Mouse (Mus musculus): ENCODE measurements around the gene Cntn5. TPM values are rescaled to one million over a fixed set of nuclear protein-coding genes. Genes with fewer than 3 reads are reported as not detected.
A peak's percentile ranks its signal among the peaks of the same experiment; 100 is the strongest.

Cntn5 gene
- polyA plus RNA-seq (2015; fragmentation: Nextera tagmentation; extraction: Ambion mirVana): 0.04 and 0.67 TPM in 2 replicates

DNA sequence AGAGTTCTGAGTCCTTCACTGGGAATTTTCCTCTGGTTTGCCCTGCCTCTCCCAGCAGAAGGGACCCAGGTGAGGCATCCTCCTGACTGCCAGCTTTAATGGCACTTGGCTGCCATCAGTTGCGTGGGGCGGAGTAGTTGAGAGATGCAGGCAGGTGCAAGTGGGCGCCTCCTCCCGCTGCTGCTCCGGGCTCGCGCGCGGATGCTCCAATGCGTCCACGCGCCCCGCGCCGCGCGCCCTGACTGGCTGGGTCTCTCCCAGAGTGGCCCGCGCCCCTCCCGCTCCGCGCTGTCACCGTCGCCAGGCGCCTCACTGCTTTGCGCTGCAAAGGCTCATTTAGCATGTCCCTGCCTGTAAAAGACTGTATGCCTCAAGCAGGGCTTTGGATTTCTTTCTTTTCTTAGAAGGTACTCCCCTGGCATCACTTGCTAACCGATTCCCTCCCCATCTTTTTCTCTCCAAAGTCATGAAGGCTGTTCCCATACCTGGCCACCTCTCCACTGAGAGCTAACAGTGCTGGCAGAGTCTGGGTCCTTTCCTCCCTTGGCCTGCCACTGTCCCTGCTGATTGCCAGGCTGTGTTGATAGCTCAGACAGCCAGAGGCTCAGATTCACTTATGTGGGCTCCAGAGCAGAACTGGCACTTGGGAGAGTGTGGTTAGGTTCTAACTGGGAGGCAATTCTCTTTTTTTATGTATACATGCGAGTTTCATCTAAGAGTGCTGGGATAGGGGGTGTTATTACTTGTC lies at the start of gene Cntn5:
TSS of gene Cntn5 (minus strand) at position 160 of the 748 bp plus-strand sequence.
- Histone ChIP-seq H3K4me1 (no peaks in the 10 kb centered on the region), H3K27ac (no peak within 1 kb of the TSS), H3K9ac (no peak within 1 kb of the TSS), H3K9me3 (no peaks in the 10 kb centered on the region), H3K4me3 (no peak within 1 kb of the TSS), H3K27me3 (peaks cover 10% of the 10 kb centered on the region; the same call in 1 of the 2 replicates), H3K4me2 (peak within 1 kb of the TSS; percentile 33), H3K36me3 (no peaks in the 10 kb centered on the region)
- ATAC-seq (ENCODE audit: borderline replicate concordance, extremely low read depth, low FRiP score, low TSS enrichment): no peak
- 3% methylated on average over 28 of the region's 28 CpGs for WGBS

DNA sequence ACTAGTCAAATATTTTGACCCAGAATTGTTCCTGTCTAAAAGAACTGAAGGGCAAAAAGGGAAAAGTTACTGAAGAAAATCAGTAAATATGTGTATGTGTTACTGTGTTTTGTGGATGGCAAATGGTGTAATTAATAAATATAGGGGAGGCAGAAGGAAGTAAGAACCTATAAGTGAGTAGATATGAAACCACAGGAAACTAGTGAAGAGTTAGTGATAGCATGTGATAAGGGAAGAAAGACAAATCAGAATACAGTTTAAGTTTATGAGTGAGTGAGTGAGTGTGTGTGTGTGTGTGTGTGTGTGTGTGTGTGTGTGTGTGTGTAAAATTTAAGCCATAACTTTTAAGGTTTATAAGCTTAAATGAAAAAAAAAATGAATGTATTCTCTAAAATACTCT lies 45.9 kb upstream of the Cntn5 start:
- ATAC-seq (ENCODE audit: borderline replicate concordance, extremely low read depth, low FRiP score, low TSS enrichment): no peak
- no peaks in the 10 kb centered on the region for H3K36me3 ChIP-seq
- H3K4me1 ChIP-seq: no peaks in the 10 kb centered on the region
- H3K27me3 ChIP-seq: no peaks in the 10 kb centered on the region
- H3K9me3 ChIP-seq: no peaks in the 10 kb centered on the region
- no peak overlapping the region for H3K4me2 ChIP-seq
- H3K4me3 ChIP-seq: no peak overlapping the region
- no peak overlapping the region for H3K27ac ChIP-seq
- no peak overlapping the region for H3K9ac ChIP-seq

DNA sequence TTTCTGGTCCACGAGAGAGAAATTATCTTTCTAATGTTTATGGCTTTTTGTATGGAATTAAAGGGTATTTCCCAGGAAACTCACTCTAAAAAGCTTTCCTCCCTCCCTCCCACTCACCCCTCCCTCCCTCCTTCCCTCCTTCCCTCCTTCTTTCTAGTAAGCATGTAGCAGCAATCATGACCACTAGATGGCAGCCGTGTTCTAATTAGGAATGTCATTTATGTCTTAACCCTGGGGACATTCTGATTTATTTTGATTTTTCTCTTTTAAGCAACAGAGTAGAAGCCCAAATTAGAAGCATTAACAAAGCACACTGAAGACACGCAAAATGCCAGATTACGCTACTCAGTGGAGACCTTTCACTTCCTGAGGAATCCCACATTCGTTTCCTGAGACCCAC lies 5.0 kb upstream of the Cntn5 start:
- Histone ChIP-seq H3K9ac (no peak overlapping the region), H3K4me1 (no peaks in the 10 kb centered on the region), H3K4me3 (no peak overlapping the region), H3K36me3 (no peaks in the 10 kb centered on the region), H3K27me3 (peaks cover 6% of the 10 kb centered on the region; the same call in 1 of the 2 replicates), H3K4me2 (no peak overlapping the region), H3K9me3 (no peaks in the 10 kb centered on the region), H3K27ac (no peak overlapping the region)
- ATAC-seq (ENCODE audit: borderline replicate concordance, extremely low read depth, low FRiP score, low TSS enrichment): no peak
- WGBS: 19% methylated on average over 5 of the region's 5 CpGs

DNA sequence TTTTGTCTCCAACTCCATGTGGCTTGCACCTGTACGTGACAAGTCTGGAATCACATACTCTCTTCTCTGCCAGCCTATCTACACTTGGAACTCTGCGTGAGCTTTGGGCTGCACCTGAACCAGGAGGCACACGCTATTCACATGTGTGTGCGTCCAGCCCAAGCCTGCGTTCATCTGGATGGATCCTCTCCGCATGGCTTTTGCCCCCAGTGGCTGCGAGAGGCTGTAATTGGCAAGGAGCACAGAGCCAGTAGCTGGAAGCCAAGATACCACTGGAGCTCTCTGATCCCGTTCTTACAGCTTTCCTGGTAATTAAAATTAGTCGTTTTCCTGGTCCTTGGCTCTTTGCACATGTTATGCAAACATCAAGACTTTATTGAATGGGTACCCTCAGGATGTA lies 1.1 kb upstream of the Cntn5 start:
- ATAC-seq (ENCODE audit: borderline replicate concordance, extremely low read depth, low FRiP score, low TSS enrichment): no peak
- Histone ChIP-seq H3K36me3 (no peaks in the 10 kb centered on the region), H3K4me3 (no peak overlapping the region), H3K9me3 (no peaks in the 10 kb centered on the region), H3K27me3 (peaks cover 10% of the 10 kb centered on the region; the same call in 1 of the 2 replicates), H3K4me2 (no peak overlapping the region), H3K4me1 (no peaks in the 10 kb centered on the region), H3K9ac (no peak overlapping the region), H3K27ac (no peak overlapping the region)
- WGBS: 66% methylated on average over 9 of the region's 9 CpGs

DNA sequence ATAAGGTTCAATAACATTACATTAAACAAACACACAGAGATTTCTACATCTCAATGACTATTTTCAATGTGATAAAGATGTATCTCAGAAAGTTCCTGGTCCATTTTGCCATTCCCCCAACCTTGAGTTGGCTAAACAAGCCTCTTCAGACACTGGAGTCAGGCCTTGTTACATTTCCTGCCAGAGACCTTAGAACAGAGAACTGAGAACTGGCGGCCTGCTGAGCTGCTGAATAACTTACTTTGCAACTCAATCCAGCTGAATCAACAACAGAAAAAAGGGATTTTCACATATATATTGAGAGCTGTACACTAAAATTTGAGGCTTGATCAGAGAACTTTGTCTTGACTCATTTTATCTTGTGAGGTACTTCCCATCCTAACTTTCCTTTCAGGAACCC lies 24.8 kb downstream of the Cntn5 start:
- no peaks in the 10 kb centered on the region for H3K27me3 ChIP-seq
- WGBS: 45% methylated on average over 1 of the region's 1 CpGs
- H3K4me1 ChIP-seq: no peaks in the 10 kb centered on the region
- H3K36me3 ChIP-seq: no peaks in the 10 kb centered on the region
- ATAC-seq (ENCODE audit: borderline replicate concordance, extremely low read depth, low FRiP score, low TSS enrichment): no peak
- H3K9ac ChIP-seq: no peak overlapping the region
- no peaks in the 10 kb centered on the region for H3K9me3 ChIP-seq
- H3K27ac ChIP-seq: no peak overlapping the region
- H3K4me2 ChIP-seq: no peak overlapping the region
- H3K4me3 ChIP-seq: no peak overlapping the region

DNA sequence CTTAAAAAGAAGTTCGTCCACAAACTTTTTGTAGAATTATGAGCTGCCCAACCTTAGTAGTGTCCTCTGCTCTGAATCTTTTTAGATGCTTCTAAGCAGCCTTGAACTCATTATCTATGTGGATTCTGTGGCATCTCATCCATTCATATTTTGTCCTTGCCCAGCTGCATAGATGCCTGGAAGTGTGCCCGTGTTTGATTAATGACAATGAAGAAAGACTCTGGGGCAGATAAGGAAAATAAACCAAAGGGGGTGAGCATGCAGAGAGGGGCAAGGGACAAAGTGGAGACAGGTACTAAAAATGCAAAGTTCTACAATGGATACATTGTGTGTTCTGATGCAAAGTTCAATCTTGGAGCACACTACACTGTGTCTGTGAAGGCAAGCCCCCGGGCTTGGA lies 30.7 kb downstream of the Cntn5 start:
- Histone ChIP-seq H3K9ac (no peak overlapping the region), H3K4me2 (no peak overlapping the region), H3K9me3 (no peaks in the 10 kb centered on the region), H3K4me3 (no peak overlapping the region), H3K36me3 (no peaks in the 10 kb centered on the region), H3K27me3 (no peaks in the 10 kb centered on the region), H3K27ac (no peak overlapping the region), H3K4me1 (no peaks in the 10 kb centered on the region)
- no peak for ATAC-seq (ENCODE audit: borderline replicate concordance, extremely low read depth, low FRiP score, low TSS enrichment)
- 55% methylated on average over 3 of the region's 3 CpGs for WGBS

DNA sequence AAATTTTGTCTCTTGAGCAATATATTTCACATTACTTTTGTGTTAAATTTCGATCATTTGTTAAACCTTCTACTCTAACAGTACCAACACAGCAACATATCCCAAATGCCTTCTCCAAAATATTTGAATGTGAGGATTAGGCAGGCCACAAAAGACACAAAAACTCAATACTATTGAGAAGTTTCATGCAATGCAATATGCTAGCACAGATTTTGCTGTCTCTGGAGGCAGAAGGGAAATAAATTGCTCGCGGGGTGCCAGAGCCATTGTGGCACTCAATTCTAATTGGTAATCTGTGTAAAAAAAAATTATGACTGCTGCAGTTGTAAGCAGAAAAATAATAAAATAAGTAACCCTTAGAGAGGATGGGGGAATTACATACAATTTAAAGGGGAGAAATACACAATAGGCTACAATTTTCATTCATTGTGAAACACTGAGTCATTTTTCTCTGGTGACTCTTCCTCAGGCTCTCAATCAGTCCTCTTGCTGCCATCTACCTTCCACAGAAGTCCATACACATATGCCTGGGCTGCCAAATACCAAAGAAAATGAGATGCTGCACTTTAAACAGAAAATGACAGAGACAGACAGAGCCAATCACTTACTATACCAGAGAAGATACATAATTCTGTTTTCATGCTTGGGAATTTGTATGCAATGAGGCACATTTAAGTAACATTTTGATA lies 48.2 kb downstream of the Cntn5 start:
- Histone ChIP-seq H3K36me3 (no peaks in the 10 kb centered on the region), H3K4me1 (no peaks in the 10 kb centered on the region), H3K4me3 (no peak overlapping the region), H3K4me2 (no peak overlapping the region), H3K27me3 (no peaks in the 10 kb centered on the region), H3K9me3 (no peaks in the 10 kb centered on the region), H3K9ac (no peak overlapping the region), H3K27ac (no peak overlapping the region)
- no peak for ATAC-seq (ENCODE audit: borderline replicate concordance, extremely low read depth, low FRiP score, low TSS enrichment)
- WGBS: 89% methylated on average over 3 of the region's 3 CpGs

DNA sequence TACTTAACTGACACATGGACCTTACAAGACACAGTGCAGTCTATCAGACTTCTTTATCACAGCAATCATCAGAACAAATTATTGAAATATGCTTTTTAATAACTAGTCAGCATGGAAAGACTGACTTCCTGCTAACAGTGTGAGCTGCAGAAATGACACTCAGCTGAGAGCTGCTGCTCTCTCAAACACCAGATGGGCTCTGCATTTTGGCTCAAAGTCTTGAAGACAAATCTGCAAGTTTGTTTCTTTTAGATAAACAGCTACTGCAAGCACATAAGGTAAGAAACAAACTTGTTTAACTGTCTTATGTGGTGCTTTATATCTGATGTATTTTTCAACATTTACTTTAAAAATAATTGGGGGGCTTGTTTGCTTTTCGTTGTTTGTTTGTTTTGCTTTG lies 87.9 kb downstream of the Cntn5 start:
- Histone ChIP-seq H3K4me2 (no peak overlapping the region), H3K9me3 (no peaks in the 10 kb centered on the region), H3K36me3 (no peaks in the 10 kb centered on the region), H3K4me1 (no peaks in the 10 kb centered on the region), H3K27ac (no peak overlapping the region), H3K27me3 (no peaks in the 10 kb centered on the region), H3K9ac (no peak overlapping the region), H3K4me3 (no peak overlapping the region)
- ATAC-seq (ENCODE audit: borderline replicate concordance, extremely low read depth, low FRiP score, low TSS enrichment): no peak
- 52% methylated on average over 1 of the region's 1 CpGs for WGBS

DNA sequence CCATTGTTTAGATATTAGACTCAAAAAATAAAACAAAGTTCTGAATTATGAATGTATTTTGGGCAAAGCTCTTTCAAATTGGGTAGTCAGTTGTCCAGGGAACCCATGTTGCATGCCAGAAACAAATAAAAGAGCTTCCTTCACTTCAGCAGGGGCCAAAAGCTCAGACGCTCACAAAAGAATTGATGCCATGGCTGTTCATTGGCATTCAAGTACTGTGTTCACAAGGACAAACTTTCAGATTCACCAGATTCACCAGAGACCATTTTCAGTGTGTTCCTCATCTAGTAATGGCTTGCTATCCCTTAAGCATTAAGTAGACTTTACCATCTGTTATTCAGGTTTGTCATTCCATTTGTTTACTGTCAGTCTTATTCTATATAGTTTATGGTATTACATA lies 107.4 kb downstream of the Cntn5 start:
- WGBS: 83% methylated on average over 1 of the region's 1 CpGs
- no peak for ATAC-seq (ENCODE audit: borderline replicate concordance, extremely low read depth, low FRiP score, low TSS enrichment)
- H3K27me3 ChIP-seq: no peaks in the 10 kb centered on the region

DNA sequence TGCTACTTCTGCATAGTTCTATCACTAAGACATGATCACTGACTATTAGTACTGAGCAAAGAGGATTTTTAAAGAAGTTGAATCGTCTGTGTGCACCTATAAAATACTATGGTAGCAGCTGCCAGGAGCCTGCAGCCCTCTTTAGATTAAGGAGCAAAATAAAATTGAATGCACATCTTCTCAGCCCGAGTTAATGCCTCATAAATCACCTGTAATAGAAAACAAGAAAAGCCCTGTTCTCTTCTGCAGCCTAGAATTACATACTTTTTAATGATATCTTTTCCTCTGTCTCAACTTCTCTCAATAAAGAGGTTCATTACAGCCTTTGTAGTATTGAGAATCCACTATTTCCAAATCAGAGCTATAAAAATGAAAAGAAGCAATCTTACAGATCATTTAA lies 109.5 kb downstream of the Cntn5 start:
- Histone ChIP-seq H3K4me3 (no peak overlapping the region), H3K9ac (no peak overlapping the region), H3K27ac (no peak overlapping the region), H3K4me1 (no peaks in the 10 kb centered on the region), H3K9me3 (no peaks in the 10 kb centered on the region), H3K27me3 (no peaks in the 10 kb centered on the region), H3K36me3 (no peaks in the 10 kb centered on the region), H3K4me2 (no peak overlapping the region)
- WGBS: 53% methylated on average over 2 of the region's 2 CpGs
- ATAC-seq (ENCODE audit: borderline replicate concordance, extremely low read depth, low FRiP score, low TSS enrichment): no peak

More for the DNA sequence above, 107.4 kb downstream of the Cntn5 start:
- no peaks in the 10 kb centered on the region for H3K4me1 ChIP-seq
- H3K36me3 ChIP-seq: no peaks in the 10 kb centered on the region
- H3K9ac ChIP-seq: no peak overlapping the region
- H3K9me3 ChIP-seq: no peaks in the 10 kb centered on the region
- H3K27ac ChIP-seq: no peak overlapping the region
- no peak overlapping the region for H3K4me3 ChIP-seq
- H3K4me2 ChIP-seq: no peak overlapping the region

DNA sequence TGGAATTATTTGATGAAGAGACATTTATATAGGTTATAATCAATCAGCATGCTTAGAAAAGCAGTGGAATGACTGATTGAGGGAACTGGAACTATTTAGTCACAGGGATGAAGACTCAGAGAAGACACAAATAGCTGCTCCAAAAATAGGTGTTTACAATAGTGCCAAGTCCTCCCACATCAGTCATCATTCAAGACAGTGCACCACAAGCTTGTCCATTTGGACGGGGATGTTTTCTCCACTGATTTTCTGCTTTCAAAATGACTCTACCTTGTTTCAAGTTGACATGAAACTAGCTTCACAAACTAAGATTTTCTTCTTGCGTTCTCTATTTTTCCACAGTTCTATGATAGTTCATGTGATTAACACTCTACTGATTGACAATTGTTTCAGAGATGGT lies 172.7 kb downstream of the Cntn5 start:
- ATAC-seq (ENCODE audit: borderline replicate concordance, extremely low read depth, low FRiP score, low TSS enrichment): no peak
- Histone ChIP-seq H3K4me3 (no peak overlapping the region), H3K27ac (no peak overlapping the region), H3K27me3 (no peaks in the 10 kb centered on the region), H3K4me1 (no peaks in the 10 kb centered on the region), H3K9me3 (no peaks in the 10 kb centered on the region), H3K36me3 (no peaks in the 10 kb centered on the region), H3K9ac (no peak overlapping the region), H3K4me2 (no peak overlapping the region)
- 72% methylated on average over 2 of the region's 2 CpGs for WGBS

DNA sequence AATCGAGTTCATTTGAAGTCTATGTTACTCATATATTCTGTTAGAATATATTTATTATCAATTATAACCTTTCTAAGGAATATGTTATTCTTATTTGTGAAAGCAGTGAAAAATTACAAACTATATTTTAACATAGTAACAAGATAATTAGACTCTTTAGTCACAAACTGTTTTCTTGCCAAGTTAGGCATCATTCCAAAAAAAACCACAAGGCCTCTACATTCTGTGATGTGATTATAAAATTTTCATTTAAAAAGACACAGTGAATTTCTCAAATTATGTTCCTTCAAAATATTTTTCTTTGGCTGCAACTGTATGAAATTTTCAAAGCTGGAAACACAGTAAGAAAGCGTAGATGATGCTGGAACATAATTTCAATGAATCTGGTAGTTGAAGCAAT lies 180.4 kb downstream of the Cntn5 start:
- Histone ChIP-seq H3K9me3 (no peaks in the 10 kb centered on the region), H3K4me3 (no peak overlapping the region), H3K36me3 (no peaks in the 10 kb centered on the region), H3K27ac (no peak overlapping the region), H3K4me1 (no peaks in the 10 kb centered on the region), H3K27me3 (no peaks in the 10 kb centered on the region), H3K4me2 (no peak overlapping the region), H3K9ac (no peak overlapping the region)
- 69% methylated on average over 2 of the region's 2 CpGs for WGBS
- no peak for ATAC-seq (ENCODE audit: borderline replicate concordance, extremely low read depth, low FRiP score, low TSS enrichment)

Measured in lung, embryonic 15.5 days (tissue).